Mouse (Mus musculus) limb, embryonic 15.5 days (tissue): ENCODE data around the gene Slc43a1. TPM values are rescaled to one million over a fixed set of nuclear protein-coding genes. Genes with fewer than 3 reads are reported as not detected.
A peak's percentile ranks its signal among the peaks of the same experiment; 100 is the strongest.

Experiments used
- ATAC-seq: fragments of 200-750 bp; cut with Nextera tagmentation; 2 replicates; pipeline ENCODE4 v1.8.0; 2017; ENCODE audit warnings: low read depth, moderate TSS enrichment; ENCODE audit not compliant: insufficient number of reproducible peaks, low FRiP score, low TSS enrichment
- H3K27ac ChIP-seq: fragments of 300-500 bp; sonication (generic); 2 replicates; pipeline ENCODE4 v1.5.1; 2015; ENCODE audit warnings: moderate library complexity, mild to moderate bottlenecking, inconsistent platforms
- H3K27me3 ChIP-seq: fragments of 300-500 bp; sonication (generic); 2 replicates; pipeline ENCODE4 v1.6.1; 2015; ENCODE audit warnings: inconsistent platforms
- H3K36me3 ChIP-seq: fragments of 300-500 bp; sonication (generic); 2 replicates; pipeline ENCODE4 v1.6.1; 2015; ENCODE audit warnings: inconsistent platforms
- H3K4me1 ChIP-seq: fragments of 300-500 bp; sonication (generic); 2 replicates; pipeline ENCODE4 v1.6.1; 2015; ENCODE audit warnings: inconsistent platforms
- H3K4me2 ChIP-seq: fragments of 300-500 bp; sonication (generic); 2 replicates; pipeline ENCODE4 v1.6.1; 2015; ENCODE audit warnings: mild to moderate bottlenecking, inconsistent platforms
- H3K4me3 ChIP-seq: fragments of 300-500 bp; sonication (generic); 2 replicates; pipeline ENCODE4 v1.5.1; 2015; ENCODE audit warnings: mild to moderate bottlenecking, inconsistent platforms
- H3K9ac ChIP-seq: fragments of 300-500 bp; sonication (generic); 2 replicates; pipeline ENCODE4 v1.6.1; 2015; ENCODE audit warnings: inconsistent platforms
- H3K9me3 ChIP-seq: fragments of 300-500 bp; sonication (generic); 2 replicates; pipeline ENCODE4 v1.6.1; 2016; ENCODE audit warnings: inconsistent platforms
- WGBS: fragments of 180-500 bp; shearing (Covaris S2); methylation state at CpG from one replicate; pipeline ENCODE4 v1.1.7; 2015; 5-methylcytosine and 5-hydroxymethylcytosine counted together
- polyA plus RNA-seq: library from polyadenylated mRNA; unstranded; fragments of >200 nt; fragmentation: Nextera tagmentation; extraction: Ambion mirVana; gene quantifications from 2 replicates; pipeline ENCODE4 v1.2.1, GENCODE M21; 2015

Gene Slc43a1
- polyA plus RNA-seq, 1 experiment from 2014 or later = 14.5 TPM

DNA sequence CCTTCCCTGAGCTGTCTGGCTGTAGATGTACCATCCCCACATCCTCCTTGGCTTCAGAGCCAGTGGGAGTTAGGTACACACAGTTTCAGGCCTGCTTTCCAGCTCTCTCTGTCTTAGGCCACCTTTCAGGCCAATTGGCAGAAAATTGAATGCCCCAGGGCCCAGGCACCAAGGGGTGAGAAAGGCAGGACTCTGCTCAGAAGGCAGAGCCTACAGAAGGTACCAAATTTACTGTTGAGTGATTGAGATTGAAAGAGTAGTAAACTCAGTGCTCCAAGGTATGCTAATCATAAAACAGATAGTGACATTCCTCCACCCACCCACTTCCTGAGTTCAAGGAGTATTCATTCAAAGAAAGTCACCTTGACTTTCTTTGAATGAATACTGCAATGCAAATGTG is 29.3 kb upstream of the Slc43a1 start:
- no peak overlapping the region for H3K27ac ChIP-seq
- no peak overlapping the region for H3K4me2 ChIP-seq
- no peaks in the 10 kb centered on the region for H3K36me3 ChIP-seq
- ATAC-seq = no peak
- no peaks in the 10 kb centered on the region for H3K27me3 ChIP-seq
- H3K9me3 ChIP-seq = no peaks in the 10 kb centered on the region
- no peak overlapping the region for H3K4me3 ChIP-seq
- H3K9ac ChIP-seq = no peak overlapping the region
- H3K4me1 ChIP-seq = peaks cover 5% of the 10 kb centered on the region

DNA sequence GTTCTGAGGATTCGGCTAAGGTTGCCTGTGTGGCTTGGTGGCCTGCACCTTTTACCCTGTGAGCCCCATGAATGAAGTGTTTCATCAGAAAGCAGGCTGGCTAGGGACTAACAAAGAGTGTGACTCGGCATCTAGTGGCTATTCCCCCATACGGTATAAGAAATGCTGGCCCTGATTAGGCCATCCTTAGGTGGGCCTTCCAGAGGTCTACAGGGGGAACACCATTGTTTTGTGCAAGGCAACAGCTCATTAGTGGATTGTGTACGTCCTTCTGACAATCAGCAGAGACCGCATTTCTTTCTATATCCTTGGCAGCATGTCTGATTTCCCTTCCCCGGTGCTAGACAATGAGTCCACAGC is 28.1 kb upstream of the Slc43a1 start:
- H3K9ac ChIP-seq = no peak overlapping the region
- no peaks in the 10 kb centered on the region for H3K36me3 ChIP-seq
- no peak overlapping the region for H3K27ac ChIP-seq
- 76% methylated on average over 6 of the region's 6 CpGs for WGBS
- no peak for ATAC-seq
- no peak overlapping the region for H3K4me3 ChIP-seq
- peaks cover 5% of the 10 kb centered on the region for H3K4me1 ChIP-seq
- H3K9me3 ChIP-seq = no peaks in the 10 kb centered on the region
- peak overlapping the region; percentile 49; the same call in 1 of the 2 replicates for H3K4me2 ChIP-seq
- H3K27me3 ChIP-seq = no peaks in the 10 kb centered on the region

DNA sequence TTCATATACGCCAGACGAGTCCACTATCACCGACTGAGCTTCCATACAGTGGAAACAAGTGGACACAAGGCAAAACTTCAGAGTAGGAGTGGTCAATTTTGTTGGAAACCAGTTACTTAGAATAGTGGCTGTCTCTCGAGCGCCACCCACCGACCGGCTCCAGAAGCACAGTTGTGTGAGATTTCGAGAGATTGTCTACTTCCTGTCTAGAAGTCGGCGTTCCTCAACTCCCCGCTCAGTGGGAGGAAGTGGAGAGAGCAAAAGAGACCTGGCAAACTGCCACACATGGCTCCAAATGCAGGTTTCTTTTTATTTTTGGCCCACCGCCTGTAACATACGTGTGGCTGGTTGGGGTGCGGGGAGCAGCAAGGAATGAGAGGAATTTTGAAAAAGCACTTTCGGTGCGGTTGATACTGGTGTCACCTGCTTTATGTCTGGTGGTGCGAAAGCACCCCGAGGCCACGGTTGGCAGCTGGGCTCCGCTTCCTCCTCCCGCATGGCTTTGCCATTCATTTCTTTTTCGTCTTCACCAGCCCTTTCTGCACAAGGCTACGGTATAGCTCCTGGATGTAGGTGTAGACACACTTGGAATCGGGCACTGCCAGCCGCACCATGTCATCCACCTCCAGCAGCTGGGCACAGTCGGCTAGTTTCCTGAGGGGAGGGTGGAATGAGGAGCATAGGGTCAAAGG is 27.6 kb upstream of the Slc43a1 start:
- Histone ChIP-seq H3K36me3 (no peaks in the 10 kb centered on the region), H3K4me3 (peak overlapping the region; percentile 35), H3K9me3 (no peaks in the 10 kb centered on the region), H3K9ac (no peak overlapping the region), H3K4me2 (peak overlapping the region; percentile 49), H3K4me1 (peaks cover 5% of the 10 kb centered on the region), H3K27ac (peak overlapping the region; percentile 47), H3K27me3 (no peaks in the 10 kb centered on the region)
- 19% methylated on average over 26 of the region's 26 CpGs for WGBS
- peak; percentile 64; the same call in 1 of the 2 replicates for ATAC-seq

DNA sequence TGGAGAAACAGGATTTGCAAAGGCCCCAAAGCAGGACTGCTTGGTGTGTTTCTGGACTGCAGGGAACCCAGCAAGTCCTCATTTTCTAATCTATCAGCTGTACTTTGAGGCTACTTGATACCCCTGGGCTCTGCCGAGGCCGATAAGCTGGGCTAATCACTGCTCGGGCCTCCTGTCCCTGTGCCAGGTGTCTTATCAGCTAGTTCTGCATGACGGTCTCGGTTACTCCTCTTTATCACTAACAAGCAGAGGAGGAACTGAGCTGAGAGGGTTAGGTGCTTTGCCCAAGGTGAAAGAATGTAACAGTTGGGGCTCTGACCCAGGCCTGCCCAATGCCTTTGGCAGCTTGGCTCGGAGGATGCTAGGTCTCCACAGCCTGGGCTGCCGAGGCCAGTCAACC is 26.8 kb upstream of the Slc43a1 start:
- H3K4me1 ChIP-seq = peaks cover 5% of the 10 kb centered on the region
- no peak for ATAC-seq
- H3K4me2 ChIP-seq = no peak overlapping the region
- no peak overlapping the region for H3K27ac ChIP-seq
- no peaks in the 10 kb centered on the region for H3K27me3 ChIP-seq
- 89% methylated on average over 7 of the region's 7 CpGs for WGBS
- no peak overlapping the region for H3K4me3 ChIP-seq
- H3K9me3 ChIP-seq = no peaks in the 10 kb centered on the region
- H3K9ac ChIP-seq = no peak overlapping the region
- no peaks in the 10 kb centered on the region for H3K36me3 ChIP-seq

DNA sequence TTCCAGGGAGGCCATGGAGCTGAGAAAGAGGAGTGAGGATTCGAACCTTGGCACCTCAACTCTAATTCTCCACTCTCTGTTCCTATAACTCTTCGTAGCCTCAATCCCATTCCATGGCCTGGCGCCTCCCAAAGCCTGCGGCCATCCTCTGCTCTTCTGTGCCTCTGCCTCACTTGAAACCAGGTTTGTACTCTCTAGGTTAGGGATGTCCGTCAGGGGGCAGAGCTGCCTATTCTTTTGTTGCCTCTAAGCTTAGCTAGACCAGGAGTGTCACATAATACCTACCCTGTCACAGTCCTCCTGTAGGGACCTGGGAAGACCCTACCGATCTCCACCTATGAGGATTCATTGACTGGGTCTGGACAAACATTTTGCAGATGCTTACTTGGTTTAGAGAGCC is 26.0 kb upstream of the Slc43a1 start:
- ATAC-seq = no peak
- Histone ChIP-seq H3K27me3 (no peaks in the 10 kb centered on the region), H3K4me3 (no peak overlapping the region), H3K27ac (no peak overlapping the region), H3K4me1 (peaks cover 5% of the 10 kb centered on the region), H3K9me3 (no peaks in the 10 kb centered on the region), H3K9ac (no peak overlapping the region), H3K4me2 (no peak overlapping the region), H3K36me3 (no peaks in the 10 kb centered on the region)
- WGBS = 77% methylated on average over 6 of the region's 6 CpGs

DNA sequence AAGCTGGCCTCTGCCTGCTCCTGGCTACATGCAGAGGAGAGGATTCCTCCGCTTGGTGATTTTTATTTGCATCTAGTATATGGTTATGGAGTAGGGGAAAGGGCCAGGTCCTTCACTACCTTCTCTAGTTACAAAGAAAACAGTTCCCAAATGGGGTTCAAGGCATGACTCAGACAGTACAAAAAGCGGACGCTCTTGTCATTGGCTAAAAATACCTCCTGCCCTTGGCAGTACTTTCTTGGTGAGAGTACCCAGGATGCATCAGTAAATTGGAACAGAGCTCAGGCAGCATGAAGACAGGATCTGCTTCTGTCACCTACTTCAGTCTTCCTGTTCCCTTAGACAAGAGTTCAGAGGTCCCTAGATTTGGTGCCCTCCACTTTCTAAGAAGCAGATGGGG is 18.8 kb upstream of the Slc43a1 start:
- Histone ChIP-seq H3K4me3 (no peak overlapping the region), H3K27ac (no peak overlapping the region), H3K9me3 (no peaks in the 10 kb centered on the region), H3K4me2 (no peak overlapping the region), H3K36me3 (no peaks in the 10 kb centered on the region), H3K9ac (no peak overlapping the region), H3K4me1 (no peaks in the 10 kb centered on the region), H3K27me3 (no peaks in the 10 kb centered on the region)
- ATAC-seq = no peak
- 61% methylated on average over 3 of the region's 3 CpGs for WGBS

DNA sequence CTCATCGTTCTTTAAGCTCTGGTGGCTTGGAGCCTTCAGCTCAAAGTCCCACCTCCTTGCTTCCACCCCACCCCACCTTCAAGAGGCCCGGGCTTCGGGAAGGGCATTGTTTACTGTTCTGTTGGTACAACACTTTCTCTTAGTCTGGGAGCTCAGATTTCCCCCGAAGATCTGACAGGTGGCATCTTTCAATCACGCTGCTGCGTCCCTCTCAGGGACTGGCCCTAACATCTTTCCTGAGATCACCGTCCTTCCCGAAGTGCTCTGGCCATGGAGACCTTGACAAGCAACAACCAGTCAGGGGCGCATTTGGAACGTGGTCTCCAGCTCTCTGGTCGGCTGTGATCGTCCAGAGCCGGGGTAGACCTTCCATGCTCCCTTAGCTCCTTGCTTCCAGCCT is 16.1 kb upstream of the Slc43a1 start, which contains the start of gene Smtnl1:
TSS of gene Smtnl1 (minus strand) at position 101 of the 400 bp plus-strand sequence.
- no peak within 1 kb of the TSS for H3K27ac ChIP-seq
- H3K4me3 ChIP-seq = no peak within 1 kb of the TSS
- H3K4me2 ChIP-seq = no peak within 1 kb of the TSS
- H3K9me3 ChIP-seq = no peaks in the 10 kb centered on the region
- 60% methylated on average over 13 of the region's 13 CpGs for WGBS
- H3K9ac ChIP-seq = no peak within 1 kb of the TSS
- ATAC-seq = no peak
- no peaks in the 10 kb centered on the region for H3K27me3 ChIP-seq
- H3K36me3 ChIP-seq = no peaks in the 10 kb centered on the region
- H3K4me1 ChIP-seq = peaks cover 7% of the 10 kb centered on the region

DNA sequence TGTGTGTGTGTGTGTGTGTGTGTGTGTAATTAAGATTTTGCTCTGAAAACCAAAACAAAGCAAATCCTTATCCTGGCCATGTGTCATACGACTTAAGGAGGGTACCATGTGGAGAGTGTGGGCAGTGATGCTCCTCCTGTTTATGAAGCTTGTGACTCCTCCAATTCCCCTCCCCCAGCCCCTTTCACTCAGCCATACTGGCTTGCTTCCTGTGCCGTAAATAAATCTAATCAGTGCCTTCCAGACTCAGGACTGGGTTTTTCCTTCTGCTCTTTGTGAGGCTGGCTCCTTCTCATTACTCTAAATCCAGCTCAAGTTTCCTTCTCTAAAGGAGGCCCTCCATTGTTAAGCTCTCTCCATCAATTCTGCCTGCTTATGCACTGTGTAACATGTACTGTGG is 15.4 kb upstream of the Slc43a1 start:
- WGBS = 34% methylated on average over 2 of the region's 2 CpGs
- no peak overlapping the region for H3K4me2 ChIP-seq

DNA sequence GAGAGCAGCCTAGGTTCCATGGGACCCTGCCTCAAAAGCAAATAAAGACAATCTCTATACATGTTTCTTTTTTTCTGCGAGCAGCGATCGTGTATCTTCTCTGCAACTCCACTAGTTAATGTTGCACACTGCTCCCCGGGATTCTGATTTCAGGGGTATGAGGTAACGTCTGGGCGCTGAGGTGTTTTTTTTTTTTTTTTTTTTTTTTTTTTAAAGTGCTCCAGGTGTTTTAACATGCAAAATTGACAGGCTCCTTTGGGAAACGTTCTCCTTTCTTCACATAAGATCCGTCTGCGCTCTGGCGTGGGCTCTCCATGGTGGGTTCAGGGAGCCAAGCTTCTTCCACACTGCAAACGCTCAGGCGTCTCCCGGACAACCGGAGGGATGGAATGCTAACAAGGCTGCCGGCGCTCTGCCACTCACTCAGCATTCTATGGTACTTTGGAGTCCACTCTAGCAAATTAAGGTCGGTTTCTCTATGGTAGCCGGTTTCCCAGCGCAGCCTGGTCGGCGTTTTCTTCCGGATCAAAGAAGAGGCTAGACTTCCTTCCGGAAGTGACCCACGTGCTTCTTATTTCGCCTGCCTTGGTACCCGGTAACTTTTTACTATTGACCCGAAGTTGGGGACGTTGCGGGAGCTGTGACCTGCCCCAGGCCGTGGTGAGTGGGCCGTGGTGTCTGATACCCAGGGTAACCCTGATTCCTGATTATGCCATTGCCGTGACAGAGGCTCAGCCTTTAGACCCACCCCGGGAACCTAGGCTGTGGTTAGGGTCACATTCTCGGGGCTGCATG is 12.0 kb upstream of the Slc43a1 start, which contains the start of gene Timm10:
TSS of gene Timm10 (plus strand) at position 510 of the 795 bp plus-strand sequence.
- H3K9me3 ChIP-seq = no peaks in the 10 kb centered on the region
- H3K27ac ChIP-seq = peak within 1 kb of the TSS; percentile 65; the same call in 1 of the 2 replicates
- H3K27me3 ChIP-seq = no peaks in the 10 kb centered on the region
- peak within 1 kb of the TSS; percentile 83 for H3K4me3 ChIP-seq
- WGBS = under 1% methylated on average over 34 of the region's 34 CpGs
- peak within 1 kb of the TSS; percentile 87 for H3K4me2 ChIP-seq
- ATAC-seq = peak; percentile 86
- peaks cover 12% of the 10 kb centered on the region; the same call in 1 of the 2 replicates for H3K36me3 ChIP-seq
- peak within 1 kb of the TSS; percentile 50 for H3K9ac ChIP-seq
- H3K4me1 ChIP-seq = peaks cover 10% of the 10 kb centered on the region

More for the DNA sequence above, 15.4 kb upstream of the Slc43a1 start:
- Histone ChIP-seq H3K36me3 (no peaks in the 10 kb centered on the region), H3K4me1 (peaks cover 10% of the 10 kb centered on the region), H3K27ac (no peak overlapping the region), H3K9ac (no peak overlapping the region), H3K27me3 (no peaks in the 10 kb centered on the region), H3K9me3 (no peaks in the 10 kb centered on the region), H3K4me3 (no peak overlapping the region)
- ATAC-seq = no peak

DNA sequence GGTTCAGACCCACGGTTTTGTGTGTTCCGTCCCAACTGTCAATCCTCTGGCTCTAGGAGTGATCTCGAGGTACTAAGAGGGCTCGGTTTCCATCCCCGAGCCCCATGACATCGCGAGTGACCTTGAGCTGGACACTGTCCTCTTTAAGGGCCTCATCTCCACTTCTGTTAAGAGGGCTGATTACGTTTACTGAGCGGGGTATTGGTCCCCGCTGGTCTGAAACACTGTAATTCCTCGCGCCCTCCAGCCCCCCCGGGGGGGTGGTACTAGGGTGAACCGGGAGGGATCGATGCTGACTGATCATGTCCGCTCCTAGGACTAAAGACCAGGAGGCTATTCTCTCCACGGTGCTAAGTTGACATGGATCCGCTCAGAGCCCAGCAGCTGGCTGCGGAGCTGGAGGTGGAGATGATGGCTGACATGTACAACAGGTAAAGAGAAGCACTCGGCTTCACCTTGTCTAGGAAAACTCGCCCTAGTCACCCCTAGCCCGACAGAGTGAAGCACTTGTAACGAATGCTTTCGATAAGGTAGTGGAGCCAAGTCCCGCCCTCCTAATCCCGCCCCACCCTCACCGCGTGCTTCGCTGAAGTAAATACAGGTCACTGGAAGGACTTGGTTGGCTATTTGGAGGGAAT is 11.2 kb upstream of the Slc43a1 start:
- Histone ChIP-seq H3K9me3 (no peaks in the 10 kb centered on the region), H3K4me1 (peaks cover 15% of the 10 kb centered on the region), H3K4me2 (peak overlapping the region; percentile 87), H3K27ac (no peak overlapping the region), H3K9ac (peak overlapping the region; percentile 50), H3K36me3 (peaks cover 12% of the 10 kb centered on the region; the same call in 1 of the 2 replicates), H3K4me3 (peak overlapping the region; percentile 83), H3K27me3 (no peaks in the 10 kb centered on the region)
- ATAC-seq = no peak
- WGBS = under 1% methylated on average over 29 of the region's 29 CpGs

DNA sequence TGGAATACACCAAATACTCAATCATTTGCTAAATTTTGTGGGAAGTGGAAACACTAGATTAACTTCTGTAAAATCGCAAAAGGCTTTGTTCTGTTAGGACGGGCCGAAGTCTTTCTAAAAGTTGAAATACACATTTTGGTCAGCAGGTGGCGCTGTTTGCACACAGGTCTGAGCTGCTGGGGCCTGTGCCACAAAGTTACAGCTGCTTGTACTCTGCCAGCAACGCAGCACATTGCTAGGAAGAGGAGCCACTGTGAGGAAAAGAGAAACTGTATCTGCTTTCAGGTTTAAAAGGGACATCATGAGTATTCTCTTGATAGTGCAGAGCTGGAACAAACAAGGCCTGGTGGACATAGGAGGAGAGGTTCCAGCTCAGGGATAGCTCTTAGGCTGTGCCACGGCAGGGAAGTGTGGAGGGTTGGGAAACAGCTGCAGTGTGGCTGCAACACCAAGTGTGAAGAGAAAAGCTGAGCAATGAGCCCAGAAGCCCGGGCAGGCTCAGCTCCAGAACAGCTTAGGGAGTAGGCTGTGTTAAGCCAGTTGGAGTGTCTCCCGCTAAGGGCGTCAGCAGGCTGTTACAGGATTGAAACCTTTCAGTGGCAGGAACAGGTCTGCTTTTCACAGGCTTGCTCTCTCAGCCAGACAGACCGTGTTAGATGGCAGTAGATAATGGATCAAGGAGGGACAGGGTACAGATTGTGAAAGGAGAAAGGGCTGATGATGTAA is 6.8 kb upstream of the Slc43a1 start:
- ATAC-seq = peak; percentile 70
- Histone ChIP-seq H3K27ac (peak overlapping the region; percentile 81), H3K9ac (no peak overlapping the region), H3K36me3 (peaks cover 12% of the 10 kb centered on the region; the same call in 1 of the 2 replicates), H3K27me3 (no peaks in the 10 kb centered on the region), H3K4me3 (no peak overlapping the region), H3K4me2 (peak overlapping the region; percentile 19; the same call in 1 of the 2 replicates), H3K9me3 (no peaks in the 10 kb centered on the region), H3K4me1 (peaks cover 11% of the 10 kb centered on the region)
- 24% methylated on average over 10 of the region's 10 CpGs for WGBS
